Mouse (Mus musculus) G1E-ER4 (cell line): ENCODE measurements around the gene Gsdma2. TPM values are rescaled to one million over a fixed set of nuclear protein-coding genes. Genes with fewer than 3 reads are reported as not detected.

Source experiments
- GATA1 ChIP-seq: IDR thresholded peaks from one replicate; pipeline ENCODE4 v1.8.0; 2012; ENCODE audit warnings: low read length, inconsistent platforms
- polyA plus RNA-seq: library from polyadenylated mRNA; stranded (reverse); fragments of >175 nt; gene quantifications from 2 replicates; pipeline ENCODE4 v1.2.3, GENCODE M21; 2012

Gene Gsdma2
- polyA plus RNA-seq = not detected in 2 replicates

DNA sequence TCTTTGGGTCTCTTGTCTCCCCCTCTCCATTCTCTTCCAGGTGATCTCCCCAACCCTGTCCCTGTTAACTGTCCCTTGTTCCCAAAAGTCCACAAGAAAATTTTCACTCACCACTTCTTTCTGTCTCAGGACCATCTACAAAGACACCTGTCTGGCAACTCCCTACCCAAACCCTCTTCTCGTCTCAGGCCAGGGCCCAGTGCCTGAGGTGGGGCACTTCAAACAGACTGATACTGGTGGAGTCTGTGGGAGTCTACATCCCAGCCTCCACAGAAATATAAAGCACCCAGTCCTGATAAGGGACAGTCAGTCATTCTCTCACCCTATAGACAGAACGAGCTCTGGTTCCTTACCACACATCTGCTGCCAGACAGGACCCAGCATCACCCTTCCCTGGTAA, at the start of gene Gsdma2:
Gene Gsdma2 (plus strand): TSS at position 301 of the 400 bp plus-strand sequence.
- TF ChIP-seq GATA1 = no peak

DNA sequence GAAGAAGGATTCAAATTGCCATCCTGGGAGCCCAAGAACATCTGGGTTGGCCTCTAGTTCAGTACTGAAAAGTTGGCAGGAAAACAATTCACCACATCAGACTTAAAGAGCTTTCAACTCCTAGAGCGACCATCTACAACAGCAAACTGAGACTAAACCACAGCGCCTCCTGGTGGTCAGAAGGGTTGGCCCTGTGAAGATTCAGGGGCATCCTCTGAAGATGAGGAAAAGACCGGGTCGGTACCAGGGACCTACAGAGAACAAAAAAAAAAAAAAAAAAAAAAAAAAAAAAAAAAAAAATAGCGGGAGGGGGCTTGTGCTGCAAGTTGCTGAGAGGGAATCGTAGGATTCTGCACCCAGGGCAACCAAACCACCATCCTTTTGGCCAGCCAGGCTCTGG, 49.2 kb upstream of the Gsdma2 start:
- no peak for TF ChIP-seq GATA1

DNA sequence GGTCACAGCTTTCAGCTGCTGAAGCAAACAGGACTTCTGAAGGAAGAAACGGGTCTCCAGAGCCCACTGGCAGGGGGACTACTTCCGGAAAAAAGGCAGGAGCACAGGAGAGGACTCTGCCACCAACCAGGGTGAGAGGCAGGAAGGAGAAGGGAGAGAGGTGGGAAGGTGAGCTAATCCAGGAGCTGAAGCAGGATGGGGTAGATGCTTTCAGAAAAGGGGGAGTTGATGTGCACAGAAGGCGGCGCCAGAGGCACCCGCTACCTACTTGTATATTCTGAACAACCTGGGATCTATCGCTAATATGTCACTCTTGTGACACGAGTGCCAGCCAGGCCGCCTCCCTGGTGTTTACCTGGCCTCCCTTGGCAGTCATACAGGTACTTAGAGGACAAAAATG, 48.6 kb upstream of the Gsdma2 start, which contains the start of gene Lrrc3c:
Gene Lrrc3c (plus strand): TSS at position 301 of the 400 bp plus-strand sequence.
- no peak for TF ChIP-seq GATA1

DNA sequence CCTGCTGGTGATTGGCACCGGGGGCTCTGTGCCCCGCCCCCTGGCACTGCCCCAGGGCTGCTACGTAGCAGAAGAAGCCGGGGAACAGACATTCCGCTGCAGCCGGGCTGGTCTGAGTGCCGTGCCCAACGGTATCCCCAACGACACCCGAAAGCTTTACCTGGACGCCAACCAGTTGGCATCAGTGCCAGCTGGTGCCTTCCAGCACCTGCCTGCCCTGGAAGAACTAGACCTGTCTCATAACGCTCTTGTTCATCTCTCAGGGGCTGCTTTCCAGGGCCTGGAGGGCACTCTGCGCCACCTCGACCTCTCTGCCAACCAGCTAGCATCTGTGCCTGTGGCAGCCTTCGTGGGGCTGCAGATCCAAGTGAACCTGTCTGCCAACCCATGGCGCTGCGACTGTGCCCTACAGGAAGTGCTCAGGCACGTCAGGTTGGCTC, 47.7 kb upstream of the Gsdma2 start:
- TF ChIP-seq GATA1 = no peak

DNA sequence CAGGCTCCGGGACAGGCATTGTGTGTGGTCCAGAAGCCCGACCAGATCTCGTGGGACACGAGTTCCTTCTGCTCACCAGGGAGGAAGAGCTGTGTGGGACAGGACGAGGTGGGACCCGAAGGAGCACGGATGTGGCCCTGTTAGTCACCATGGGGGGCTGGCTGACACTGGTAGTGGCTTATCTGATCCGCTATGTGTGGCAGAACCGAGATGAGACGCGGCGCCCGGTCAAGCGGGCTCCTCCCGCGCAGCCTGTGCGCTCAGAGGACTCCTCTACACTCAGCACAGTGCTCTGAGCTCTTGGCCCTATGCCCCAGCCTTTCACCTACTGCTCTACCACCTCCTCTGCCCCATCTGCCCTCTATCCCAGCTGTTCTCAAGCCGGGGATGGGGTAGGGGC, 47.3 kb upstream of the Gsdma2 start:
- no peak for TF ChIP-seq GATA1

DNA sequence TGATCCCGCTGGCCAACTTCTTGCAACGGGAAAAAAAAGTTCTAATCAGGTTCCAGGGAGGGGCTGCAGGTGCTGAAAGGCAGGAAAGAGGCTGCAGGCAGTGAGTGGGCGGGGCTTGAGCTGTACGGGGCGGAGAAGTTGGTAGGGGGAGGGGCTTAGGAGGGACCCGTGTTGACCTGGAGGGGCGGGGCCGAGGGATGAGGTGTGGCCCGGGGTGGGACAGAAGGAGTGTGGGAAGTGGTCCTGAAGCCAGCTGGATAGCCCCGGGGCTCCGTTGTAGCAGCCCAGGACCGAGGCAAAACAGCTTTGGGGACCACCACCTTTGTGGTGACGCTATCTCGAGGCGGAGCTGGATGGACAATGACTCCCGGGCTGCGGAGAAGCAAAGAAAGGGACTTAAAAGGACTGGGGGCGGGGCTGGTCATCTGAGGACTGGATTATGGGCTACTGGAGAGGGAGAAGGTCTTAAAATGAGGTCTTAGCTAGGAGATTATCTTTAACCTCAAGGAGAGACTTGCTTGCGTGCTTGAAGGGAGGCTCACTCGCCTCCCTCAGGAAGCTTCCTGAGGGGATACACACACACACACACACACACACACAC, 44.4 kb upstream of the Gsdma2 start:
- no peak for TF ChIP-seq GATA1

DNA sequence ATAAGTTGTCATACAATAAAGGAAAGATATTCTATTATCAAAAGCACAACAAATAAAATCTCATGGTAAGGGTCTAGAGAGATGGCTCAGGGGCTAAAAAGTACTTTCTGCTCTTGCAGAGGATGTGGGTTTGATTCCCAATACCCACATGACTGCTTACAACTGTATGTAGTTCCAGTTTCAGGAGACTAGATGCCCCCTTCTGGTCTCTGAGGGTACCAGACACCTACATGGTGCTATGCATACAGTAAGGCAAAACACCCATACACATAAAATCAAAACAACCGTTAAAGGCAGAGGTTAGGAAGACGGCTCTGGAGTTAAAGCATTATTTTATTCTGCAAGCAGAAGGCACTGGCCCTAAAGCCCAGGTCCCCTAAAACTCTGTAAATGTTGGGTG, 42.6 kb upstream of the Gsdma2 start:
- TF ChIP-seq GATA1 = no peak

DNA sequence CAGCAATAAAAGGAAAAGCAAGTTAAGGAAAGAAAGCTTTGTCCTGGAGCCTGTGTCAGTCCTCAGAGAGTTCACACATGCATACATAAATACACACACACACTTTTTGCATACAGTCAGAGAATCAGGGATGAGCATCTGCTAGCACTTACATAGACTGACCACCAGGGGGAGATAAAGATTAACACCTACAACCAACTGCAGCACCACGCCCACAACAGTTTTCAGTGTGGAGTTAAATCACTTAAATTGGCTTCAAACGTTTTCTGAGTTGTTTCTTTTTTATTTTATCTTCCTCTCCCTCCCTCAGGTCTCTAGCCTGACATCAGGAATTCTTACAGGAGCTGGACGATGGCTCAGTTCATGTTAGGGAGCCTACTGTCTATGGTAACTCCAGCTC, 39.8 kb upstream of the Gsdma2 start:
- TF ChIP-seq GATA1 = no peak

DNA sequence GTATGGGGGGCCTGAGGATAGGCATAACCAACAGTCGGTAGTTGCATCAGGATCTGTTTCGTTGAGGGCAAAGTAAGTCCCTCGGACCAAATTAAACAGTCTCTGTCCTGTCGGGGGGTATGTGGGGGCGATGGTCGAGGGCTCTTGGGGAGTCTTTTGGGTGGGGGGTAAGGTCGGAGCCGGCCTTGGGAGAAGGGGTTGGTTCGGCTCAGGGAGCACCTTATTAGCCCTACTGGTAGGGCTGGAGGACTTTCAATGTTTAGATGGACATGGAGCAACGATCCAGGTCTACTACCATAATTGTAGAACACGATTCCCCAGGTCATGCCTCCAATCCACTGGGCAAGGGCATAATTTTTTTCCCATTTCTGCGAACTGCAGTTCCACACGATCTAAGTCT, 25.8 kb upstream of the Gsdma2 start:
- no peak for TF ChIP-seq GATA1

DNA sequence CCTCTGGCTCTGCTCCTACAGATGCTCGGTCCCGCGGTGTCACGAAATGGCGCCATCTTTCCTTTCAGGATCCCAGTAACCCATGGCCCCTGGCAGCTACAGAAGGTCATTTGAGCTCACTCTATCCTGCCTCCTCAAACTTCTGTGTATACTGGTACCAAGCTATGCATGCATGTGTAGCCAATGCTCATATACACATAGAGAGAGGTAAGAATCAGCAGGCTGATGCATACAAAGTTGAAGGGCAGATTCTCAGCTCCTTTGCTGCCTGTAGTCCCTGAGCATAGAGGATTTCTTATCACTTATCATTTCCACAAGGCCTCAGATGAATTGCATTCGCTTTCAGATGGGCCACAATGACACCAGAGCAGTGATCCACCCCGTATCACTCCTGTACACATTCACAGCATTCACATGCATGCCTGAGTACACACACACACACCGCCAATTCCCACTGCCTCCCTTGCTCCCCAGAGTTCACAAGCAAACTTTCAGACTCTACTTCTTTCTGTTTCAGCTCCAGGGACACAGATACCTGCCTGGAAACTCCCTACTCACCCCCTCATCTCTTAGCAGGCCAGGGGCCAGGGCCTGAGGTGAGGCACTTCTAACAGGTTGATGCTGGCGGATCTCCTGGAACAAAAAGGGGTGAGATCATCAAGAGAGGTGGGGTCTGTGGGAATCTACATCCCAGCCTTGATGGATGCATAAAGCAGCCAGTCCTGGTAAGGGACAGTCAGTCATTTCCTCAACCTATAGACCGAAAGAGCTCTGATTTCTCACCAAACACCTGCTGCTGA, 20.7 kb upstream of the Gsdma2 start, which contains the start of the genes Gm12355 and Gsdma3:
Gene Gm12355 (minus strand): TSS at position 51 of the 800 bp plus-strand sequence.
Gene Gsdma3 (plus strand): TSS at position 750 of the 800 bp plus-strand sequence.
- no peak for TF ChIP-seq GATA1

DNA sequence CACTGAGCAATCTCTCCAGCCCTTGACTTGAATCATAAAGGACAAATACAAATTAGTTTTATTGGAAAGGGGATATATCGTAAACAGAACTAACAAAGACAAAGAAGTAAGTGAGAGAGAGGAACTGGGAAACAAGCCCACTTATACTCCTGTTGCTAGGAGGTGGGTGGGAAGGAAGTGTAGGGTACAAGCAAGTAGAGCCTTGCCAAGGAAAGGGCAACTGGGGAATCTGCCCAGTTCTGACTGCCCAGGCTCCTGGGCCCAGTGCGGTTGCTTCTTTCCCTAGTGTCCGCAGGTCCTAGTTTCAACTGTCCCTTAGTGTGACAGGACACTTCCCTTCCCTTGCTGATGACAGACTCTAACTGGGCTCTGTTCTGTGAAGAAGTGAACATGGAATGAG, 17.9 kb upstream of the Gsdma2 start:
- TF ChIP-seq GATA1 = no peak

DNA sequence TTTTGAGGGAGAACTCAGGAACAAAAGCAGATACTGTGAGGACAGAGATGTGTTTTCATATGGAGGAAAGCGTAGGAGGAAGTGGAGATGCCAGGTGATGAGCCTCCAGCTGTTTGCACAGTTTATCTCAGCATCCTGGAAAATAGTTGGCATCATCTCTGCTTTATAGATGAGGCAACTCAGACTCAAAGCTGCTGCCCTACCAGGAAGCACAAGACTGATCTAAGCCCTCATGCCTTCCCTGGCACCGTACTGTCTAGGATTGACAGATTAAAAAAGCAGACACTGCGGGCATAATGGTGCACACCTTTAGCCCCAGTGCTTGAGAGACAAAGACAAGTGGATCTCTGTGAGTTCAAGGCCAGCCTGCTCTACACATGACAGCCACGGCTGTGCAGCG, 15.9 kb upstream of the Gsdma2 start:
- no peak for TF ChIP-seq GATA1

DNA sequence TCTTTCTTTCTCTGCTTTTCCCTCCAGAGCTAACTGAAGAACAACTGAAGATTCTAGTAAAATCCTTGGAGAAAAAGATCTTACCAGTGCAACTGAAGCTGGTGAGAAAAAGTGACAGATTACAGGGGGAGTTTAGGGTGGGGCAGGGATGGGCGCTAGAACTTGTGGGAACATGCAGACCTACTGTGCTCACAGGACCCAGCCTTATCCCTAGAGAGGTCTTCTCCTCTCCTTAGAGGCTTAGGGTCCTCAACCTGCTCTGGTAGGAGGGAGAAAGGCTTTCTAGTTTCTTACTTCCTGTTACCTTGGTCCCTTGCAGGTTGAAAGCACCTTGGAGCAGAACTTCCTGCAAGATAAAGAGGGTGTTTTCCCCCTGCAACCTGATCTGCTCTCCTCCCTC, 9.1 kb upstream of the Gsdma2 start:
- no peak for TF ChIP-seq GATA1

DNA sequence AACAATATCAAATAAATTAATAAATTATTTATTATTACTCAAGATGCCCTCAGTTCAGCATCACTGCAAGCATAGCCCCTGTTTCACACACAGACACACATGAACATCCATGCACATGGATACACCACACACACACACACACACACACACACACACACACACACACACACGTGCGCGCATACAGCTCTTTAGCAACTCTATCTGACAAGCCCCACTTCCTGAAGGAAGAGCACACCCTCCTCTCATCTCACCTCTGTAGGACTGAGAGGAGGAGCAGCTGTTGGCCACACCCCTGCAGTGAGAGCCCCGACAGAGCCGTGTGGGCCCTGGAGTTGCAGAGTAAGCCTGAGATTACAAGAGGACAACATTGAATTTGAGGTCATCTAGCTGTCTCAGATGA, 6.5 kb upstream of the Gsdma2 start:
- TF ChIP-seq GATA1 = no peak

DNA sequence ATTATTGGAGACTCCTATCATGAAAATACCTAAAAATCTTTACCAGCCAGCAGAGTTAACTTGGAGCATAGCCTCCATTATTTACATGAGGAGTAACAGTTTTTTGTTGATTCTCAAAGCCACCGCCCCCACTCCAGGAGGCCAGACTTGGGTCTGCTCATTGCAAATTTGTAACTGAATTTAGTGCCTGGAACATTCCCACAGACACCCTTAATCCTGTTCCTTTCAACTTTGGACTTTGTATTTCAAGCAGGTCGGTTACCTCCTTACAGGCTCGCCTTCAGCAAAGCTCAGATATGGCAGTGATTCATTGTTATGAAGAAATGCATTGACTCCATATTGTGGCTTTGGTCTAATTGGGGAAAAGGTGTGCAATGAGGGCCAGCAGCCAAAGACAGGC, 1.8 kb upstream of the Gsdma2 start:
- no peak for TF ChIP-seq GATA1

DNA sequence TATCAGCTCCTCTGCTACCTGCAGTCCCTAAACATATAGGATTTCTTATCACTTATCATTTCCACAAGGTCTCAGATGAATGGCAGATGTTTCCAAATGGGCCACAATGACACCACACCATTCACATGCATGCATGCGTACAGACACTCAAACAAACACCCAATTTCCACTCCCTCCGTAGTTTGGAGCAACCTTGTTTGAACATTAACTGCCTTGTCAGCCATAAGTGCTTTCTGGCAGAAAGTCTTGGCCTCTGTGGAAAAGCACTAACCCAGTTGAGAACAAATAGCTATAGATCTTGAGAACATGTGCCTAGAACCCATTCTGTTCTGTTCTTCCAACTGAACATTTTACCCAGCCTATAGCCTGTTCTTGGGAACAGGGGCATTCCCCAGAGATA, 613 bp upstream of the Gsdma2 start:
- TF ChIP-seq GATA1 = no peak

DNA sequence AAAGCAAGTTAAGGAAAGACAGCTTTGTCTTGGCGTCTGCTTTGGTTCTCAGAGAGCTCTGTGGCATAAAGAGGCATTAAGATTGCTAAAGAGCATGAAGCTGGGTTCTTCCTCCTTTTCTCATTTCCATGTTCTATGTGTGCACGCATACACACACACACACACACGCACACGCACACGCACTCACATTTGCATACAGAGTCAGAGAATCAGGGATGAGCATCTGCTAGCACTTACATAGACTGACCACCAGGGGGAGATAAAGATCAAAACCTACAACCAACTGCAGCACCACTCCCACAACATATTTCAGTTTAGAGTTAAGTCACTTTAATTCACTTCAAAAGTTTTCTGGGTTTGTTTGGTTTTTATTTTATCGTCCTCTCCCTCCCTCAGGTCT, 14.0 kb downstream of the Gsdma2 start:
- TF ChIP-seq GATA1 = no peak
